Mouse (Mus musculus) kidney, postnatal 14 days (tissue): ENCODE data around the gene Tas1r2.

Source experiments
- DNase-seq: peaks from one replicate; pipeline ENCODE4 v3.0.0; 2022; ENCODE audit warnings: mixed read lengths

The Tas1r2 gene

GRCm38 (mm10) chr4:139639801-139640200 is 13.5 kb upstream of the Tas1r2 start:
- DNase-seq: peak; percentile 65

- no peak for DNase-seq
Measured at GRCm38 (mm10) chr4:139640333-139640732, 13.0 kb upstream of the Tas1r2 start.

- DNase-seq: no peak
Measured at GRCm38 (mm10) chr4:139640775-139641174, 12.6 kb upstream of the Tas1r2 start.

GRCm38 (mm10) chr4:139641829-139642425 is 11.4 kb upstream of the Tas1r2 start:
- no peak for DNase-seq

- DNase-seq: peak; percentile 75
Measured at GRCm38 (mm10) chr4:139643972-139644371, 9.4 kb upstream of the Tas1r2 start.

GRCm38 (mm10) chr4:139646916-139647315 is 6.4 kb upstream of the Tas1r2 start:
- DNase-seq: no peak

- no peak for DNase-seq
Measured at GRCm38 (mm10) chr4:139650086-139650743, 3.1 kb upstream of the Tas1r2 start.

GRCm38 (mm10) chr4:139650907-139651306 is 2.4 kb upstream of the Tas1r2 start:
- DNase-seq: no peak

GRCm38 (mm10) chr4:139661897-139662296 is 8.6 kb downstream of the Tas1r2 start:
- no peak for DNase-seq

GRCm38 (mm10) chr4:139667632-139668031 is 14.3 kb downstream of the Tas1r2 start:
- peak; percentile 18 for DNase-seq

GRCm38 (mm10) chr4:139669847-139670246 is 16.5 kb downstream of the Tas1r2 start:
- peak; percentile 62 for DNase-seq

- no peak for DNase-seq
Measured at GRCm38 (mm10) chr4:139675696-139676095, 22.4 kb downstream of the Tas1r2 start.

- no peak for DNase-seq
Measured at GRCm38 (mm10) chr4:139683728-139684638, 30.6 kb downstream of the Tas1r2 start.

GRCm38 (mm10) chr4:139684639-139685017 is 31.3 kb downstream of the Tas1r2 start:
- DNase-seq: peak; percentile 56

- no peak for DNase-seq
Measured at GRCm38 (mm10) chr4:139688058-139688457, 34.7 kb downstream of the Tas1r2 start.

GRCm38 (mm10) chr4:139689627-139690269 is 36.4 kb downstream of the Tas1r2 start:
- DNase-seq: peak; percentile 2

- DNase-seq: no peak
Measured at GRCm38 (mm10) chr4:139693315-139693714, 40.0 kb downstream of the Tas1r2 start.

- no peak for DNase-seq
Measured at GRCm38 (mm10) chr4:139697755-139698154, 44.4 kb downstream of the Tas1r2 start.

GRCm38 (mm10) chr4:139698602-139699001 is 45.3 kb downstream of the Tas1r2 start:
- no peak for DNase-seq

- DNase-seq: no peak
Measured at GRCm38 (mm10) chr4:139702914-139703313, 49.6 kb downstream of the Tas1r2 start.

- DNase-seq: no peak
Measured at GRCm38 (mm10) chr4:139703468-139703867, 50.1 kb downstream of the Tas1r2 start.

GRCm38 (mm10) chr4:139705986-139706385 is 52.6 kb downstream of the Tas1r2 start:
- no peak for DNase-seq
